Mouse (Mus musculus) 3134 (cell line): ENCODE data around the gene Pdia5.
A peak's percentile ranks its signal among the peaks of the same experiment; 100 is the strongest.

ENCODE experiments used
- DNase-seq: peaks from one replicate; pipeline ENCODE4 v3.0.0-alpha.2; 2011; ENCODE audit warnings: low spot score; ENCODE audit not compliant: insufficient read length; ENCODE audit errors: extremely low read depth

Gene Pdia5

GRCm38 (mm10) chr16:35450018-35450630, 40.5 kb downstream of the Pdia5 start:
- DNase-seq: no peak

GRCm38 (mm10) chr16:35442026-35442415, 48.7 kb downstream of the Pdia5 start:
- no peak for DNase-seq

GRCm38 (mm10) chr16:35441346-35442025, 49.2 kb downstream of the Pdia5 start:
- no peak for DNase-seq

- DNase-seq: no peak
These were observed 51.6 kb downstream of the Pdia5 start for GRCm38 (mm10) chr16:35439046-35439445.

GRCm38 (mm10) chr16:35431608-35432007, 59.1 kb downstream of the Pdia5 start:
- DNase-seq: no peak

GRCm38 (mm10) chr16:35424926-35425325, 65.7 kb downstream of the Pdia5 start:
- no peak for DNase-seq

GRCm38 (mm10) chr16:35423250-35424139, 67.2 kb downstream of the Pdia5 start:
- no peak for DNase-seq

- DNase-seq: no peak
These were observed 68.0 kb downstream of the Pdia5 start for GRCm38 (mm10) chr16:35422705-35423104.

GRCm38 (mm10) chr16:35422141-35422540, 68.5 kb downstream of the Pdia5 start:
- no peak for DNase-seq

GRCm38 (mm10) chr16:35414616-35415015, 76.1 kb downstream of the Pdia5 start:
- no peak for DNase-seq

GRCm38 (mm10) chr16:35406706-35407105, 84.0 kb downstream of the Pdia5 start:
- no peak for DNase-seq

- DNase-seq: no peak
These were observed 84.5 kb downstream of the Pdia5 start for GRCm38 (mm10) chr16:35406166-35406565.

GRCm38 (mm10) chr16:35405348-35406080, 85.2 kb downstream of the Pdia5 start:
- no peak for DNase-seq

- DNase-seq: no peak
These were observed 85.8 kb downstream of the Pdia5 start for GRCm38 (mm10) chr16:35404864-35405263.

- no peak for DNase-seq
These were observed 86.8 kb downstream of the Pdia5 start for GRCm38 (mm10) chr16:35403891-35404290.

- DNase-seq: no peak
These were observed 87.3 kb downstream of the Pdia5 start for GRCm38 (mm10) chr16:35403356-35403755.

GRCm38 (mm10) chr16:35392813-35393212, 97.9 kb downstream of the Pdia5 start:
- no peak for DNase-seq

GRCm38 (mm10) chr16:35385654-35386053, 105.0 kb downstream of the Pdia5 start:
- DNase-seq: peak; percentile 42

- peak; percentile 11 for DNase-seq
These were observed 110.6 kb downstream of the Pdia5 start for GRCm38 (mm10) chr16:35380048-35380447.

- DNase-seq: no peak
These were observed 111.3 kb downstream of the Pdia5 start for GRCm38 (mm10) chr16:35379344-35379743.

GRCm38 (mm10) chr16:35364063-35364428, 126.6 kb downstream of the Pdia5 start:
- no peak for DNase-seq
